Mouse (Mus musculus) MEL (cell line): Measurements from ENCODE around the gene Trim27. TPM values are rescaled to one million over a fixed set of nuclear protein-coding genes. Genes with fewer than 3 reads are reported as not detected.
A peak's percentile ranks its signal among the peaks of the same experiment; 100 is the strongest.

ENCODE experiments used
- DNase-seq: peaks from one replicate; pipeline ENCODE4 v3.0.0; 2011; ENCODE audit warnings: low read depth, low spot score
- H3K27ac ChIP-seq: 2 replicates; pipeline ENCODE4 v1.5.1; 2012; ENCODE audit warnings: low read depth, mild to moderate bottlenecking, control low read depth, low read length, moderate library complexity; ENCODE audit not compliant: control insufficient read depth
- H3K27me3 ChIP-seq, 2 experiments: fragments of 150-350 bp in 1 of 2; sonication (generic) in 1 of 2; 2 replicates each; pipeline ENCODE4 v1.6.1; 2012; ENCODE audit warnings: low read length in 2 of 2, mild to moderate bottlenecking in 2 of 2, improper control_type of control experiment in 1 of 2, moderate library complexity in 1 of 2; ENCODE audit not compliant: insufficient read depth in 2 of 2, control insufficient read depth in 1 of 2
- H3K36me3 ChIP-seq, 2 experiments: 2 replicates each; pipeline ENCODE4 v1.6.1; 2012 to 2014; ENCODE audit warnings: low read length in 2 of 2, improper control_type of control experiment in 1 of 2, inconsistent platforms in 1 of 2, mild to moderate bottlenecking in 1 of 2; ENCODE audit not compliant: insufficient read depth in 2 of 2, control insufficient read depth in 1 of 2
- H3K4me1 ChIP-seq, 2 experiments: fragments of 150-350 bp in 1 of 2; sonication (generic) in 1 of 2; 2 replicates each; pipeline ENCODE4 v1.6.1; 2012; ENCODE audit warnings: low read length in 2 of 2, improper control_type of control experiment in 1 of 2, mild to moderate bottlenecking in 1 of 2; ENCODE audit not compliant: insufficient read depth in 2 of 2, control insufficient read depth in 1 of 2
- H3K4me3 ChIP-seq, 2 experiments: fragments of 150-350 bp in 1 of 2; sonication (generic) in 1 of 2; 2 replicates each; pipeline ENCODE4 v1.5.1; 2012; ENCODE audit warnings: low read depth in 2 of 2, low read length in 2 of 2, mild to moderate bottlenecking in 2 of 2, moderate library complexity in 2 of 2, control low read depth in 1 of 2, improper control_type of control experiment in 1 of 2; ENCODE audit not compliant: control insufficient read depth in 1 of 2, insufficient read depth in 1 of 2
- H3K79me2 ChIP-seq: 2 replicates; pipeline ENCODE4 v1.6.1; 2012; ENCODE audit warnings: mild to moderate bottlenecking, low read length, moderate library complexity; ENCODE audit not compliant: control insufficient read depth, poor library complexity, insufficient read depth
- H3K9ac ChIP-seq: 2 replicates; pipeline ENCODE4 v1.6.1; 2012; ENCODE audit warnings: low read depth, mild to moderate bottlenecking, control low read depth, low read length, moderate library complexity; ENCODE audit not compliant: control insufficient read depth, poor library complexity, severe bottlenecking
- H3K9me3 ChIP-seq: fragments of 150-350 bp; sonication (generic); replicated peaks from 2 replicates; pipeline ENCODE4 v1.6.1; 2012; ENCODE audit warnings: mild to moderate bottlenecking, low read length, improper control_type of control experiment, moderate library complexity; ENCODE audit not compliant: insufficient read depth
- BHLHE40 ChIP-seq: IDR thresholded peaks from 2 replicates; pipeline ENCODE4 v1.6.1; 2012; ENCODE audit warnings: low read depth, mild to moderate bottlenecking, inconsistent platforms, low read length, improper control_type of control experiment, borderline replicate concordance
- CHD1 ChIP-seq: IDR thresholded peaks from 2 replicates; pipeline ENCODE4 v1.6.1; 2012; ENCODE audit warnings: low read depth, mild to moderate bottlenecking, inconsistent platforms, low read length, improper control_type of control experiment
- E2F4 ChIP-seq: IDR thresholded peaks from 2 replicates; pipeline ENCODE4 v1.6.1; 2011; ENCODE audit warnings: low read depth, low read length, improper control_type of control experiment, borderline replicate concordance
- ELF1 ChIP-seq: IDR thresholded peaks from 2 replicates; pipeline ENCODE4 v1.6.1; 2014; ENCODE audit warnings: low read depth, mild to moderate bottlenecking, inconsistent platforms, low read length, improper control_type of control experiment, moderate library complexity
- EP300 ChIP-seq, 2 experiments: IDR thresholded peaks; 2 replicates each; pipeline ENCODE4 v1.6.1; 2011; ENCODE audit warnings: improper control_type of control experiment in 2 of 2, low read length in 2 of 2, low read depth in 1 of 2, mild to moderate bottlenecking in 1 of 2
- ETS1 ChIP-seq: IDR thresholded peaks from 2 replicates; pipeline ENCODE4 v1.6.1; 2012; ENCODE audit warnings: low read depth, mild to moderate bottlenecking, inconsistent platforms, low read length, improper control_type of control experiment, moderate library complexity
- GABPA ChIP-seq: IDR thresholded peaks from 2 replicates; pipeline ENCODE4 v1.6.1; 2012; ENCODE audit warnings: low read depth, mild to moderate bottlenecking, inconsistent platforms, low read length, improper control_type of control experiment, moderate library complexity
- GATA1 ChIP-seq: IDR thresholded peaks from 2 replicates; pipeline ENCODE4 v1.6.1; 2011; ENCODE audit warnings: low read depth, low read length, improper control_type of control experiment
- HCFC1 ChIP-seq: IDR thresholded peaks from 2 replicates; pipeline ENCODE4 v1.6.1; 2012; ENCODE audit warnings: low read depth, mild to moderate bottlenecking, inconsistent platforms, low read length, improper control_type of control experiment, moderate library complexity
- JUND ChIP-seq: IDR thresholded peaks from 2 replicates; pipeline ENCODE4 v1.6.1; 2011; ENCODE audit warnings: low read depth, mild to moderate bottlenecking, improper control_type of control experiment, low read length
- KAT2A ChIP-seq: conservative IDR thresholded peaks from 2 replicates; pipeline ENCODE4 v1.6.1; 2012; ENCODE audit warnings: low read depth, low read length, improper control_type of control experiment, inconsistent platforms
- MAFK ChIP-seq: IDR thresholded peaks from 2 replicates; pipeline ENCODE4 v1.6.1; 2011; ENCODE audit warnings: low read depth, mild to moderate bottlenecking, low read length, improper control_type of control experiment, borderline replicate concordance
- MAX ChIP-seq: IDR thresholded peaks from 2 replicates; pipeline ENCODE4 v1.6.1; 2011; ENCODE audit warnings: low read length, improper control_type of control experiment
- MAZ ChIP-seq: IDR thresholded peaks from 2 replicates; pipeline ENCODE4 v1.6.1; 2012; ENCODE audit warnings: low read depth, mild to moderate bottlenecking, inconsistent platforms, low read length, improper control_type of control experiment
- MXI1 ChIP-seq: IDR thresholded peaks from 2 replicates; pipeline ENCODE4 v1.6.1; 2011; ENCODE audit warnings: mild to moderate bottlenecking, low read depth, low read length, improper control_type of control experiment
- MYB ChIP-seq: IDR thresholded peaks from 2 replicates; pipeline ENCODE4 v1.6.1; 2011; ENCODE audit warnings: mild to moderate bottlenecking, low read depth, low read length, improper control_type of control experiment
- MYC ChIP-seq: IDR thresholded peaks from 2 replicates; pipeline ENCODE4 v1.6.1; 2011; ENCODE audit warnings: low read depth, mild to moderate bottlenecking, low read length, improper control_type of control experiment, moderate library complexity
- NRF1 ChIP-seq: IDR thresholded peaks from 2 replicates; pipeline ENCODE4 v1.6.1; 2014; ENCODE audit warnings: low read depth, mild to moderate bottlenecking, inconsistent platforms, low read length, improper control_type of control experiment, moderate library complexity; ENCODE audit not compliant: poor library complexity, insufficient read depth, severe bottlenecking
- POLR2A ChIP-seq, 2 experiments: IDR thresholded peaks; 2 replicates each; pipeline ENCODE4 v1.6.1; 2011 to 2012; ENCODE audit warnings: low read length in 2 of 2, mild to moderate bottlenecking in 2 of 2, control low read depth in 1 of 2, improper control_type of control experiment in 1 of 2, low read depth in 1 of 2, moderate library complexity in 1 of 2; ENCODE audit not compliant: control insufficient read depth in 1 of 2, insufficient read depth in 1 of 2, poor library complexity in 1 of 2
- POLR2AphosphoS2 ChIP-seq: IDR thresholded peaks from 2 replicates; pipeline ENCODE4 v1.6.1; 2011; ENCODE audit warnings: low read length, improper control_type of control experiment
- POLR2AphosphoS5 ChIP-seq: IDR thresholded peaks from 2 replicates; pipeline ENCODE4 v1.6.1; 2012; ENCODE audit warnings: low read depth, borderline replicate concordance, mild to moderate bottlenecking, inconsistent platforms, low read length, moderate library complexity, mixed read lengths
- RAD21 ChIP-seq: IDR thresholded peaks from 2 replicates; pipeline ENCODE4 v1.6.1; 2011; ENCODE audit warnings: mild to moderate bottlenecking, low read depth, low read length, improper control_type of control experiment
- RCOR1 ChIP-seq: IDR thresholded peaks from 2 replicates; pipeline ENCODE4 v1.6.1; 2012; ENCODE audit warnings: low read depth, mild to moderate bottlenecking, inconsistent platforms, low read length, improper control_type of control experiment
- SIN3A ChIP-seq: IDR thresholded peaks from 2 replicates; pipeline ENCODE4 v1.6.1; 2012; ENCODE audit warnings: low read length, improper control_type of control experiment, inconsistent platforms
- TBP ChIP-seq: IDR thresholded peaks from 2 replicates; pipeline ENCODE4 v1.8.0; 2011; ENCODE audit warnings: low read depth, low read length, improper control_type of control experiment
- TCF12 ChIP-seq: IDR thresholded peaks from 2 replicates; pipeline ENCODE4 v1.6.1; 2014; ENCODE audit warnings: low read depth, mild to moderate bottlenecking, inconsistent platforms, low read length, improper control_type of control experiment, moderate library complexity
- ZKSCAN1 ChIP-seq: IDR thresholded peaks from 2 replicates; pipeline ENCODE4 v1.6.1; 2012; ENCODE audit warnings: low read depth, mild to moderate bottlenecking, inconsistent platforms, low read length, improper control_type of control experiment, moderate library complexity
- ZMIZ1 ChIP-seq: IDR thresholded peaks from 2 replicates; pipeline ENCODE4 v1.6.1; 2012; ENCODE audit warnings: low read depth, mild to moderate bottlenecking, inconsistent platforms, low read length, improper control_type of control experiment, moderate library complexity
- ZNF384 ChIP-seq: IDR thresholded peaks from 2 replicates; pipeline ENCODE4 v1.6.1; 2012; ENCODE audit warnings: low read depth, mild to moderate bottlenecking, inconsistent platforms, low read length, improper control_type of control experiment
- polyA plus RNA-seq, 2 experiments: library from polyadenylated mRNA; stranded (reverse) in 1 of 2; unstranded in 1 of 2; fragments of >175 nt in 1 of 2; fragments of >200 nt in 1 of 2; gene quantifications; 2 replicates each; pipeline versions ENCODE4 v1.2.1 to v1.2.4; 2012; ENCODE audit warnings: low replicate concordance in 2 of 2, low read depth in 1 of 2; ENCODE audit not compliant: insufficient read length in 2 of 2, insufficient read depth in 1 of 2, missing spikeins in 1 of 2
- total RNA-seq: library from RNA; depleted of rRNA; stranded (reverse); fragments of 300-350 nt; gene quantifications from 2 replicates; pipeline ENCODE4 v1.2.3, GENCODE M21; 2012

The Trim27 gene
- total and polyA plus RNA-seq, 3 experiments, result 258 to 339 (median 311) TPM

GRCm38 (mm10) chr13:21237161-21237560, 57.9 kb downstream of the Trim27 start:
- no peak overlapping the region for H3K9ac ChIP-seq
- no peak for TF ChIP-seq KAT2A
- no peak for TF ChIP-seq E2F4

DNA sequence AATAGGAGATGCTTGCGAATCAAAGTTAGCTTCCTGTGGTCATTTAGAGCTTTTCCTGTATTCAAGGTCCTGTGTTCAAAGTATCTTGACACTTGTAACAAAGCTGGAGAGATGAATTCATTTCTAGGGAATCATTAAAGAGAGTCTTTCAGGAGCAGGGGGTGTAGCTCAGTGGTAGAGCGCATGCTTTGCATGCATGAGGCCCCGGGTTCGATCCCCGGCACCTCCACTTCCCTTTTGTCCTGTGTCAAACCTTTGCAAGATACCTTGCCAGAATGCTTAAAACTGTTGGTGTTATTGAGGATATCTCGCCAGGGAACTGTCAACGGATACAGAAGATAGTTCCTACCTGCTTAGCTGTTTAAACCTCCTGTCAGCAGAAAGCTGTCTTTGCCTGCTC, 61.5 kb downstream of the Trim27 start:
- Histone ChIP-seq H3K36me3 (peaks cover 0 to 7% of the 10 kb centered on the region in 2 experiments; a peak in 1 of 4 replicates), H3K27me3 (no peaks in the 10 kb centered on the region; a peak in 1 of 4 replicates), H3K4me1 (peaks cover 0 to 17% of the 10 kb centered on the region in 2 experiments; a peak in 2 of 4 replicates), H3K4me3 (peak overlapping the region; percentile 8 to 32), H3K9ac (0 out of 2 replicates have a peak overlapping the region, but pooled peaks have one; percentile 1), H3K9me3 (no peaks in the 10 kb centered on the region), H3K27ac (no peak overlapping the region), H3K79me2 (no peaks in the 10 kb centered on the region)
- peak; percentile 93 for DNase-seq
- TF ChIP-seq MYB (no peak), BHLHE40 (no peak), MYC (no peak), TBP (peak; percentile 100), NRF1 (0 out of 2 replicates have a peak, but pooled peaks have one; percentile 20), ELF1 (peak; percentile 79), MAFK (peak; percentile 98), MAZ (no peak), RAD21 (no peak), CHD1 (no peak), MXI1 (no peak), ZNF384 (no peak), GABPA (no peak), ETS1 (no peak), HCFC1 (no peak), GATA1 (peak; percentile 26; the same call in 1 of the 2 replicates), RCOR1 (no peak), SIN3A (no peak; the same call in none of the 2 replicates), POLR2AphosphoS5 (no peak), KAT2A (no peak; the same call in 1 of the 2 replicates), ZMIZ1 (no peak), MAX (no peak), POLR2A (IDR thresholded peaks at IDR 0.05; ENCODE audit: control insufficient read depth in 1 of 2, insufficient read depth in 1 of 2, low read depth in 1 of 2, low read length in 2 of 2, poor library complexity in 1 of 2) (no peak), TCF12 (no peak), JUND (no peak), ZKSCAN1 (no peak), POLR2AphosphoS2 (no peak), EP300 (IDR thresholded peaks at IDR 0.05; ENCODE audit: low read depth in 1 of 2, low read length in 2 of 2) (no peak)

More at GRCm38 (mm10) chr13:21237161-21237560, 57.9 kb downstream of the Trim27 start:
- Histone ChIP-seq H3K36me3 (peaks cover 0 to 2% of the 10 kb centered on the region in 2 experiments; a peak in 1 of 4 replicates), H3K27ac (no peak overlapping the region), H3K9me3 (no peaks in the 10 kb centered on the region), H3K4me3 (no peak overlapping the region), H3K4me1 (peaks cover 0 to 4% of the 10 kb centered on the region in 2 experiments; a peak in 1 of 4 replicates), H3K27me3 (no peaks in the 10 kb centered on the region; a peak in 1 of 4 replicates), H3K79me2 (no peaks in the 10 kb centered on the region; the same call in 1 of the 2 replicates)
- DNase-seq, result no peak
